ENCODE assay signal across 22 mouse cellular contexts in the genomic region with DNA sequence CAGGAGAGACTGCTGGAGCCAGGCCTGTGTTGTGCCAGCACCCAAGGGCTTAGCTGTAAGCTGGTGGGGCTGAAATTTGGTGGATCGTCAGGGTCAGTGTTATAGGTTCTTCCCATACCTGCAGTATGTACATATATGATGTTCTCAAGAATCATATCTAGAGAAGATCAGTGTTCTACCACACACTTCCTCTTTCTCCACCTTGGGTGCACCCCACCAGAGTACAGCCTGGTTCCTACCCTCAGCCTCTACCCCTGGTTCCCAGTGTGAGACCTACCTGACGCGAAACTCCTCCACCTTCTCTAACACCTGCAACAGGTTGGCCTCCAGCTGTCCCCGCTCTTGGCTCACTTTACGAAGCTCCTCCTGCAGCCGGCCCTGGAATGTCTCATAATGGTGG. TPM values are rescaled to one million over a fixed set of nuclear protein-coding genes. Genes with fewer than 3 reads are reported as not detected.
"Had no signal": no experiment of that assay in that cellular context is flagged by ENCODE, and none has a peak within 500 bp of the region (broad histone marks: within the 10 kb centered on the region; RNA-seq: fewer than 3 reads in every experiment).

No protein-coding gene starts in this region.

- H3K9me3 ChIP-seq: intestine, embryonic 15.5 days; limb, embryonic 12.5 days; limb, embryonic 15.5 days; liver, embryonic 12.5 days; liver, embryonic 15.5 days; midbrain, embryonic 12.5 days; midbrain, embryonic 15.5 days; neural tube, embryonic 12.5 days; neural tube, embryonic 15.5 days; stomach, embryonic 15.5 days had no signal

- DNase-seq: kidney, postnatal 25 days; layer of hippocampus, postnatal 36 days; lung, embryonic 14.5 days; right cerebral cortex, adult 18-20 months; right cerebral cortex, postnatal 14 days; right cerebral cortex, postnatal 4 days; thymus, adult 18-20 months; thymus, postnatal 36 days had no signal

- H3K27me3 ChIP-seq: intestine, embryonic 15.5 days; limb, embryonic 12.5 days; limb, embryonic 15.5 days; liver, embryonic 15.5 days; midbrain, embryonic 15.5 days; neural tube, embryonic 12.5 days; neural tube, embryonic 15.5 days; stomach, embryonic 15.5 days had no signal

- H3K4me3 ChIP-seq: intestine, embryonic 15.5 days; left cerebral cortex, adult 2 months; limb, embryonic 12.5 days; limb, embryonic 15.5 days; liver, embryonic 12.5 days; liver, embryonic 15.5 days; midbrain, embryonic 12.5 days; midbrain, embryonic 15.5 days; neural tube, embryonic 12.5 days; neural tube, embryonic 15.5 days; stomach, embryonic 15.5 days had no signal

- H3K27ac ChIP-seq: intestine, embryonic 15.5 days; kidney, postnatal 0 days; left cerebral cortex, adult 2 months; limb, embryonic 12.5 days; limb, embryonic 15.5 days; liver, embryonic 12.5 days; liver, embryonic 15.5 days; midbrain, embryonic 12.5 days; midbrain, embryonic 15.5 days; neural tube, embryonic 12.5 days; neural tube, embryonic 15.5 days; stomach, embryonic 15.5 days had no signal

- H3K4me1 ChIP-seq: liver, embryonic 12.5 days; liver, embryonic 15.5 days; midbrain, embryonic 12.5 days; midbrain, embryonic 15.5 days; neural tube, embryonic 12.5 days; neural tube, embryonic 15.5 days had no signal

- H3K36me3 ChIP-seq: intestine, embryonic 15.5 days; limb, embryonic 12.5 days; limb, embryonic 15.5 days; liver, embryonic 12.5 days; liver, embryonic 15.5 days; midbrain, embryonic 12.5 days; midbrain, embryonic 15.5 days; neural tube, embryonic 12.5 days; neural tube, embryonic 15.5 days; stomach, embryonic 15.5 days had no signal

- ATAC-seq: intestine, embryonic 15.5 days; liver, embryonic 12.5 days; midbrain, embryonic 15.5 days had no signal

RNA-seq across cellular contexts. Expression of a gene that starts 6.0 kb away (rescaled TPM):
- polyA plus RNA-seq: neural tube, embryonic 12.5 days had no signal

RNA-seq across cellular contexts. Expression of a gene that starts 46.9 kb away (rescaled TPM):
- total RNA-seq: layer of hippocampus, postnatal 10 days; layer of hippocampus, postnatal 36 days; left cerebral cortex, postnatal 10 days had no signal
